Mouse (Mus musculus) lung, embryonic 16.5 days (tissue): ENCODE data around the gene Eif2b1. TPM values are rescaled to one million over a fixed set of nuclear protein-coding genes. Genes with fewer than 3 reads are reported as not detected.
"Not testable (repeated sequence)": the region's sequence is repeated elsewhere in the genome, so short reads cannot be mapped to it uniquely, and the experiment has no call there.

ENCODE experiments used
- ATAC-seq: fragments of 200-750 bp; cut with Nextera tagmentation; 2 replicates; pipeline ENCODE4 v1.8.0; 2017; ENCODE audit warnings: low read depth, mild to moderate bottlenecking, moderate library complexity
- H3K27ac ChIP-seq: fragments of 300-500 bp; sonication (generic); 2 replicates; pipeline ENCODE4 v1.5.1; 2014; ENCODE audit warnings: mild to moderate bottlenecking, control low read depth, low read length
- H3K27me3 ChIP-seq: fragments of 300-500 bp; sonication (generic); 2 replicates; pipeline ENCODE4 v1.6.1; 2014; ENCODE audit warnings: low read depth, low read length, mixed read lengths; ENCODE audit not compliant: control insufficient read depth, insufficient read depth
- H3K36me3 ChIP-seq: fragments of 300-500 bp; sonication (generic); 2 replicates; pipeline ENCODE4 v1.6.1; 2014; ENCODE audit warnings: low read length; ENCODE audit not compliant: control insufficient read depth, insufficient read depth
- H3K4me1 ChIP-seq: fragments of 300-500 bp; sonication (generic); replicated peaks from 2 replicates; pipeline ENCODE4 v1.6.1; 2014; ENCODE audit warnings: low read length, mixed read lengths; ENCODE audit not compliant: control insufficient read depth, insufficient read depth
- H3K4me2 ChIP-seq: fragments of 300-500 bp; sonication (generic); 2 replicates; pipeline ENCODE4 v1.6.1; 2014; ENCODE audit warnings: low read depth, low read length, control low read depth
- H3K4me3 ChIP-seq: fragments of 300-500 bp; sonication (generic); 2 replicates; pipeline ENCODE4 v1.5.1; 2014; ENCODE audit warnings: mild to moderate bottlenecking, low read length, control low read depth
- H3K9ac ChIP-seq: fragments of 300-500 bp; sonication (generic); 2 replicates; pipeline ENCODE4 v1.6.1; 2014; ENCODE audit warnings: low read length, control low read depth
- H3K9me3 ChIP-seq: fragments of 300-500 bp; sonication (generic); 2 replicates; pipeline ENCODE4 v1.6.1; 2016; ENCODE audit warnings: low read length; ENCODE audit not compliant: control insufficient read depth
- WGBS: fragments of 180-500 bp; shearing (Covaris S2); extraction: QIAGEN DNeasy Blood & Tissue Kit; methylation state at CpG from one replicate; pipeline ENCODE4 v1.1.7; 2014; 5-methylcytosine and 5-hydroxymethylcytosine counted together
- polyA plus RNA-seq: library from polyadenylated mRNA; unstranded; fragments of >200 nt; fragmentation: Nextera tagmentation; extraction: Ambion mirVana; gene quantifications from 2 replicates; pipeline ENCODE4 v1.2.1, GENCODE M21; 2015

The Eif2b1 gene
- polyA plus RNA-seq, 1 experiment from 2014 or later, result 68.8 TPM

DNA sequence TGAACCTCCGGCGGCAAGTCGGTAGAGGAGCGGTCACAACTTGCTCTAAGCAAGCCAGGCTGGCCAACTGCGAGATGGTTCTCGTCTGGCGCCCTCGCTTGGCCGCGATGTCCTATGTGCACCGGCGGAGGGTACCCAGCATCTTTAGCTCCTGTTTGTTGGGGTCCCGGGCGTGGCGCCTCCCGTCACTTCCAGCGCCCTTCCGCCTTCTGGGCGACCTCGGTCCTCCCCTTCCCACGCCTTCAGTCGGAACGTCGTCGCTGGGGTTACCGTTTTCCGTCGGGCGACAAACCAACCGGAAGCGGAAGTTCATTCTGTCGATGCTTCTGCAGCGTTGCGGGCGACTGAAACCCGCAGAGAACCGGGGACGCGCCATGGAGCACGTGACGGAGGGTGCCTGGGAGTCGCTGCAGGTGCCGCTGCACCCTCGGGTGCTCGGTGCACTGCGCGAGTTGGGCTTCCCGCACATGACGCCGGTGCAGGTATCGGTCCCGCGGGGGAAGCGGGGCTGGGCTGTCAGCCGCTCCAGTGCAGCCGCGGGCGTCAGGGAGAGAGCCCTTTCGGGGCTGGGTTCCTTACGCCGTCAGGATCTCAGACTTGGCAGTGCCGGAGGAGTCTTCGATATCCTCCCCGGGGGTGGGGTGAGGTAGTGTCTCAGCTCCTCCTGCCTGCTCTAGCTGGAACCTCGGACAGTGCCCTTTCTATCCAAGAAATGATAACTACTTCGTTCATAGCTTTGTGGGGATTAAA is 26.2 kb downstream of the Eif2b1 start, which contains the start of gene Ddx55:
Gene Ddx55 (plus strand): TSS at position 307 of the 750 bp plus-strand sequence.
- peak within 1 kb of the TSS; percentile 85 for H3K9ac ChIP-seq
- no peaks in the 10 kb centered on the region for H3K9me3 ChIP-seq
- H3K4me3 ChIP-seq, result peak within 1 kb of the TSS; percentile 97
- peak within 1 kb of the TSS; percentile 87 for H3K27ac ChIP-seq
- H3K4me2 ChIP-seq, result peak within 1 kb of the TSS; percentile 74
- ATAC-seq, result peak; percentile 89
- H3K27me3 ChIP-seq, result no peaks in the 10 kb centered on the region
- under 1% methylated on average over 62 of the region's 66 CpGs for WGBS
- H3K4me1 ChIP-seq, result peaks cover 11% of the 10 kb centered on the region
- peaks cover 30% of the 10 kb centered on the region for H3K36me3 ChIP-seq

DNA sequence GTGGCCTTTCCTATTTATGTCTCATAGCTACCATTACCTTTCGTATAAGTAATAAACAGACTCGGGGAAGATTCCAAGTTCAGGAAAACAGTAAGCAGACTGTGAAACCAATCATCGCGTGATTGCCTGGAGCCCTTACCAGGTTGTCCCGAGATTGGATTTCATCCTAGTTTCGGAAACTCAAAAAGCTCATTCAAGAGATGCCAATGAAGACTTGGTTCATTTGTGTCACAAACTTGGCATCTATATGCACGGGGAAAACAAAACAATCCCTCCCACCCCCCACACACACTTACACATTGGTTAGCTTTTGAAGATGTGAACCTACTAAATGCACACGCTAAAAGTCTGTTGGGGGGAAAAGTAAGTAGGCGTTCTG is 26.8 kb downstream of the Eif2b1 start:
- no peaks in the 10 kb centered on the region for H3K27me3 ChIP-seq
- peak overlapping the region; percentile 74 for H3K4me2 ChIP-seq
- peak overlapping the region; percentile 85 for H3K9ac ChIP-seq
- H3K36me3 ChIP-seq, result peaks cover 32% of the 10 kb centered on the region
- WGBS, result 4% methylated on average over 9 of the region's 9 CpGs
- no peak; the same call in 1 of the 2 replicates for ATAC-seq
- peaks cover 11% of the 10 kb centered on the region for H3K4me1 ChIP-seq
- peak overlapping the region; percentile 97 for H3K4me3 ChIP-seq
- peak overlapping the region; percentile 87 for H3K27ac ChIP-seq
- H3K9me3 ChIP-seq, result no peaks in the 10 kb centered on the region

DNA sequence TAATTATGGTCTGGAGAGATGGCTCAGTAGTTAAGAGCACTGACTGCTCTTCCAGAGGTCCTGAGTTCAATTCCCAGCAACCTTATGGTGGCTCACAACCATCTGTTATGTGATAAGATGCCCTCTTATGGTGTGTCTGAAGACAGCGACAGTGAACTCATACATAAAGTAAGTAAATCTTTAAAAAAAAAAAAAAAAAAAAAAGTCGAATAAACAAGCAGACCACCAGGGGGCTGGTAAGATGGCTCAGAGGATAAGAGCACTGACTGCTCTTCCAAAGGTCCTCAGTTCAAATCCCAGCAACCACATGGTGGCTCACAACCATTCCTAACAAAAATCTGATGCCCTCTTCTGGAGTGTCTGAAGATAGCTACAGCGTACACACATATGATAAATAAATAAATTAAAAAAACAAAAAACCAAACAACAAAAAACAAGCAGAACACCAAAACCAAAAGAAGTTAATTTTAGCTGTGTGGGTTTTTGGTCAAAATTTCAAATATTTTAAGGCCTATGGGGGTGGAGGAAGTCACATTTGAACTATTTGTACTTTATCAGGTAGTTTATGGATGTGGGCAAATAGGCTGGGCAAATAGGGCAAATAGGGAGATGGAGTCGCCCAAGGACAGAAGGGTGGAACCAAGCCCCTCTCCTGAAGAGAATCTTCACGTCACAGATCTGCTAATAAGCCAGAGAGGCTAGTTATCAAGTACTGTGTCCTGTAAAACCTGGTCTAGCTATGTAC is 27.4 kb downstream of the Eif2b1 start:
- Histone ChIP-seq H3K9ac (peak overlapping the region; percentile 85), H3K4me2 (peak overlapping the region; percentile 74), H3K4me1 (peaks cover 11% of the 10 kb centered on the region), H3K4me3 (peak overlapping the region; percentile 97), H3K27ac (peak overlapping the region; percentile 87), H3K36me3 (peaks cover 32% of the 10 kb centered on the region)
- not testable (repeated sequence) for H3K9me3 ChIP-seq, ATAC-seq, H3K27me3 ChIP-seq
- 23% methylated on average over 5 of the region's 5 CpGs for WGBS

DNA sequence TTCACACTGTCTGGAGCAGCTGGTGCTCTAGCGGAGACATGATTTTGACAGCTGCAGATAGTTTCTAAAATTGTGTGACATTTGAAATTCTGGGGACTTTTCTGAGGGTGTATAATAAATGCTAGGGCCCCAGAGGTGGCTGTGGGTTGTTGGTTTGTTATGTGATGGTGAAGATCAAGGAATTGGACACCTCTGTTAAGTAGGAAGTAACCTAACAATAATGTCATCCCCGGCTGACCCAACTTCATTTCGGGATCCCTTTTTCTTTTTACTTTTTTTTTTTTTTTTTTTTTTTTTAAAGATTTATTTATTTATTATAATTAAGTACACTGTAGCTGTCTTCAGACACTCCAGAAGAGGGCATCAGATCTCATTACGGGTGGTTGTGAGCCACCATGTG is 28.2 kb downstream of the Eif2b1 start:
- H3K9me3 ChIP-seq, H3K4me2 ChIP-seq, ATAC-seq, H3K27ac ChIP-seq, H3K9ac ChIP-seq, H3K4me3 ChIP-seq, H3K27me3 ChIP-seq: not testable (repeated sequence)
- peaks cover 34% of the 10 kb centered on the region for H3K36me3 ChIP-seq
- 63% methylated on average over 4 of the region's 4 CpGs for WGBS
- H3K4me1 ChIP-seq, result peaks cover 11% of the 10 kb centered on the region

DNA sequence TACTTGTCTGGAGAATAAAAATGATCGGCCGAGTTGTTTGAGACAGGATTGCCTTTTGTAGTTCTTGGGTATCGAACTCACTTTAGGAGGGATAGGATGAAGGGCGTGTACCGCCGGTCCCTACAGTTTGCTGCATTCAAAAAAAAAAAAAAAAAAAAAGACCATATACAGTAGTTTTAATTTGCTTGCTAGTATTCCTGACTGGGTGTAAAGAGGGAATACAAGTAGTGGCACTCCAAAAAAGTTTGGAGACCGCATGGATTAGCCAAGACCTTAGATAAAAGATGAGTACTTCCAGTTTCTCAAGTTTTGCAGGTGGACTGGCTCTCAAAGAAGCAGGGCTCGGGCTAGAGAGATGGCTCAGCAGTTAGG is 37.3 kb downstream of the Eif2b1 start:
- Histone ChIP-seq H3K4me3 (peak overlapping the region; percentile 78), H3K36me3 (peaks cover 30% of the 10 kb centered on the region), H3K27ac (peak overlapping the region; percentile 88), H3K9ac (peak overlapping the region; percentile 93), H3K27me3 (no peaks in the 10 kb centered on the region), H3K9me3 (no peaks in the 10 kb centered on the region), H3K4me2 (peak overlapping the region; percentile 69), H3K4me1 (peaks cover 21% of the 10 kb centered on the region)
- 5% methylated on average over 8 of the region's 8 CpGs for WGBS
- no peak for ATAC-seq

DNA sequence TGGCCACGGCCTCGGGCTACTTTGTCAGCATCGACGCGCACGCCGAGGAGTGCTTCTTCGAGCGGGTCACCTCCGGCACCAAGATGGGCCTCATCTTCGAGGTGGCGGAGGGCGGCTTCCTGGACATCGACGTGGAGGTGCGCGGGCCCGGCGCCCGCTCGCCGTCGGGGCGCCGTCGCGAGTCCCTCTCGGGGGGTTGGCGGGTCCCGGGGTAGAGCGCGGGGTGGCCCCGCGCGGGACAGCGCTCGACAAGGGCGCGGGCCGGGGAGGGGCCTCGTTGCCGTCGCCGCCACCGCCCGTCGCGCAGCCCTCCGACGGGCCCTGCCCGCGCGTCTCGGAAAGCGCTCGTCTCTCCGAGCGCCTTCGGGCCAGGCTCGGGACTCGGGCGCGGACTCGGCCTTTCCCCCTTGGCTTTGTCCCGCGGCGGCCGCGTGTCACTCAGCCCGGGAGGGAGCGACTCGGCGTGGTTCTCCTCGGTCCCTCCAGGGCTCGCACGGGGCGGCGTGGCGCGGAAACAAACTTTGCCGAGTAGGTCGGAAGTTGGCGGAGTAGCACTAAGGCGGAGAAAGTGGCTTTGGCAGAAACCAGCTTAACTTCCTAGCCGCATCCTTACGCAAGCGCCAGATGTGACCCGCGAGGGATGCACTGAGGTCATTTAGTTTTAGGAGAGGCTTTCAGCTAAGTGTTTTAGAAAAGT is 37.9 kb downstream of the Eif2b1 start:
- Histone ChIP-seq H3K9me3 (no peaks in the 10 kb centered on the region), H3K27me3 (no peaks in the 10 kb centered on the region), H3K4me1 (peaks cover 23% of the 10 kb centered on the region), H3K4me3 (peak overlapping the region; percentile 78), H3K4me2 (peak overlapping the region; percentile 69), H3K36me3 (peaks cover 24% of the 10 kb centered on the region), H3K27ac (peak overlapping the region; percentile 88), H3K9ac (peak overlapping the region; percentile 93)
- WGBS, result under 1% methylated on average over 48 of the region's 89 CpGs
- ATAC-seq, result peak; percentile 71

DNA sequence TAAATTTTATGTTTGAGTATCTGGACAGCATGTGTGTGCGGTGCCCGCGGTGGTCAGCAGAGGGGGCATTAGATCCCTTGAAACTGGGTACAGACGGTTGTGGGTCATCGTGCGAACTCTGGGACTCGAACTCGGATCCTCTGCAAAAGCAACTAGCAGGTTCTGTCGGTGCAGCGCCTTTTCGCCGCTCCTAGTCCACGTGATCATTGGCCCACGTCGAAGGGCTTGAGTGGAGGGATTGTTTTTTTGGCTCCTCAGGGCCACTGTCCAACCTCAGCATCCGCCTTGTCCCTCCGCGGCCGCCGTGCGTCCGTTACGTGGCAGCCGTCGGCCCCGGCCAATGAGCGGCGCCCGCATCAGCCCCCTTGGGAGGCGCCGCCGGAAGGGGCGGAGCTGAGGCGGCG is 38.5 kb downstream of the Eif2b1 start, which contains the start of gene Tmed2:
Gene Tmed2 (plus strand): TSS at position 313 of the 404 bp plus-strand sequence.
- no peaks in the 10 kb centered on the region for H3K9me3 ChIP-seq
- H3K27ac ChIP-seq, result peak within 1 kb of the TSS; percentile 88
- peak within 1 kb of the TSS; percentile 78 for H3K4me3 ChIP-seq
- peak within 1 kb of the TSS; percentile 69 for H3K4me2 ChIP-seq
- H3K27me3 ChIP-seq, result no peaks in the 10 kb centered on the region
- under 1% methylated on average over 35 of the region's 35 CpGs for WGBS
- peak within 1 kb of the TSS; percentile 93 for H3K9ac ChIP-seq
- H3K36me3 ChIP-seq, result peaks cover 18% of the 10 kb centered on the region
- peaks cover 23% of the 10 kb centered on the region for H3K4me1 ChIP-seq
- ATAC-seq, result peak; percentile 97

DNA sequence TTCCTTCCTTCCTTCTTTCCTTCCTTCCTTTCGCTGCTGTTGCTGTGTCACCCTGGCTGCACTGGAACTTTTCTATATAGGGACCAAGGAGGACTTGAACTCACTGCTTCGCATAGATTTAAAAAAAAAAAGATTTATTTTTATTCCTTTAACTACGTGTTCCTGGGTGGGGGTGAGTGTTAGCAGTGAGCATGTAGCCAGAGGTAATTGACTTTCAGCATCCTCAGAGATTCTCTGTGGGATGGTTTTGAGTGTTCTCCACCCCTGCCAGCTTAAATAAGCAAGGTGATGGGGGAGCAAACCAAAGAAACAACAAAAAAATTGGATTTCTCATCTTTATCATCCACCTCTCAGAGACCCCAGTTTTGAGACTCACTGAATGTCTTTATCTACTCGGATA is 39.0 kb downstream of the Eif2b1 start:
- H3K9ac ChIP-seq, result no peak overlapping the region
- H3K4me1 ChIP-seq, result peaks cover 23% of the 10 kb centered on the region
- H3K27ac ChIP-seq, result 0 out of 2 replicates have a peak overlapping the region, but pooled peaks have one; percentile 75

More for the DNA sequence above, 39.0 kb downstream of the Eif2b1 start:
- ATAC-seq, result no peak
- Histone ChIP-seq H3K27me3 (no peaks in the 10 kb centered on the region), H3K4me2 (peak overlapping the region; percentile 55), H3K4me3 (peak overlapping the region; percentile 78), H3K9me3 (no peaks in the 10 kb centered on the region), H3K36me3 (peaks cover 13% of the 10 kb centered on the region)
- WGBS, result 70% methylated on average over 4 of the region's 4 CpGs
